Mouse (Mus musculus): ENCODE measurements around the gene Gm20388. TPM values are rescaled to one million over a fixed set of nuclear protein-coding genes. Genes with fewer than 3 reads are reported as not detected.
A peak's percentile ranks its signal among the peaks of the same experiment; 100 is the strongest.
"Not testable (repeated sequence)": the region's sequence is repeated elsewhere in the genome, so short reads cannot be mapped to it uniquely, and the experiment has no call there.

Gm20388 gene
- polyA plus RNA-seq, 1 experiment: 59.3 TPM

- TF ChIP-seq POLR2A (IDR thresholded peaks at IDR 0.05; ENCODE audit: borderline replicate concordance, extremely low read depth, insufficient read depth, insufficient read length, poor library complexity, severe bottlenecking) (no peak), CTCF (IDR thresholded peaks at IDR 0.05; ENCODE audit: borderline replicate concordance, extremely low read depth, insufficient read depth, insufficient read length) (no peak)
- no peak for DNase-seq (ENCODE audit: low read depth)
Measured at GRCm38 (mm10) chr8:123799885-123800284, 3889.2 kb downstream of the Gm20388 start.

- TF ChIP-seq CTCF (IDR thresholded peaks at IDR 0.05; ENCODE audit: borderline replicate concordance, extremely low read depth, insufficient read depth, insufficient read length): 0 out of 2 replicates have a peak, but pooled peaks have one; percentile 5
- no peak for TF ChIP-seq POLR2A (IDR thresholded peaks at IDR 0.05; ENCODE audit: borderline replicate concordance, extremely low read depth, insufficient read depth, insufficient read length, poor library complexity, severe bottlenecking)
- no peak for DNase-seq (ENCODE audit: low read depth)
Measured at GRCm38 (mm10) chr8:123800867-123801266, 3890.2 kb downstream of the Gm20388 start.

GRCm38 (mm10) chr8:123801538-123801937 is 3890.9 kb downstream of the Gm20388 start:
- no peak for DNase-seq (ENCODE audit: low read depth)
- TF ChIP-seq CTCF (IDR thresholded peaks at IDR 0.05; ENCODE audit: borderline replicate concordance, extremely low read depth, insufficient read depth, insufficient read length) (no peak), POLR2A (IDR thresholded peaks at IDR 0.05; ENCODE audit: borderline replicate concordance, extremely low read depth, insufficient read depth, insufficient read length, poor library complexity, severe bottlenecking) (no peak)

- DNase-seq (ENCODE audit: low read depth): no peak
- TF ChIP-seq POLR2A (IDR thresholded peaks at IDR 0.05; ENCODE audit: borderline replicate concordance, extremely low read depth, insufficient read depth, insufficient read length, poor library complexity, severe bottlenecking): no peak
- TF ChIP-seq CTCF (IDR thresholded peaks at IDR 0.05; ENCODE audit: borderline replicate concordance, extremely low read depth, insufficient read depth, insufficient read length): no peak
Measured at GRCm38 (mm10) chr8:123803639-123804038, 3893.0 kb downstream of the Gm20388 start.

- TF ChIP-seq POLR2A (IDR thresholded peaks at IDR 0.05; ENCODE audit: borderline replicate concordance, extremely low read depth, insufficient read depth, insufficient read length, poor library complexity, severe bottlenecking): no peak
- TF ChIP-seq CTCF (IDR thresholded peaks at IDR 0.05; ENCODE audit: borderline replicate concordance, extremely low read depth, insufficient read depth, insufficient read length): no peak
- DNase-seq (ENCODE audit: low read depth): no peak
Measured at GRCm38 (mm10) chr8:123804586-123804985, 3893.9 kb downstream of the Gm20388 start.

GRCm38 (mm10) chr8:123805209-123805717 is 3894.6 kb downstream of the Gm20388 start:
- TF ChIP-seq POLR2A (IDR thresholded peaks at IDR 0.05; ENCODE audit: borderline replicate concordance, extremely low read depth, insufficient read depth, insufficient read length, poor library complexity, severe bottlenecking): no peak
- no peak for TF ChIP-seq CTCF (IDR thresholded peaks at IDR 0.05; ENCODE audit: borderline replicate concordance, extremely low read depth, insufficient read depth, insufficient read length)
- peak; percentile 10 for DNase-seq (ENCODE audit: low read depth)

GRCm38 (mm10) chr8:123805718-123806373 is 3895.2 kb downstream of the Gm20388 start, which contains the start of gene Rab4a:
Rab4a (plus strand) TSS chr8:123805985.
- TF ChIP-seq CTCF (IDR thresholded peaks at IDR 0.05; ENCODE audit: borderline replicate concordance, extremely low read depth, insufficient read depth, insufficient read length) (0 out of 2 replicates have a peak, but pooled peaks have one; percentile 2), POLR2A (IDR thresholded peaks at IDR 0.05; ENCODE audit: borderline replicate concordance, extremely low read depth, insufficient read depth, insufficient read length, poor library complexity, severe bottlenecking) (peak; percentile 95)
- DNase-seq (ENCODE audit: low read depth): peak; percentile 95

GRCm38 (mm10) chr8:123806374-123806935 is 3895.8 kb downstream of the Gm20388 start:
- TF ChIP-seq POLR2A (IDR thresholded peaks at IDR 0.05; ENCODE audit: borderline replicate concordance, extremely low read depth, insufficient read depth, insufficient read length, poor library complexity, severe bottlenecking): no peak

GRCm38 (mm10) chr8:123807024-123807431 is 3896.4 kb downstream of the Gm20388 start:
- peak; percentile 35 for DNase-seq (ENCODE audit: low read depth)
- TF ChIP-seq CTCF (IDR thresholded peaks at IDR 0.05; ENCODE audit: borderline replicate concordance, extremely low read depth, insufficient read depth, insufficient read length): no peak
- TF ChIP-seq POLR2A (IDR thresholded peaks at IDR 0.05; ENCODE audit: borderline replicate concordance, extremely low read depth, insufficient read depth, insufficient read length, poor library complexity, severe bottlenecking): no peak

More at GRCm38 (mm10) chr8:123806374-123806935, 3895.8 kb downstream of the Gm20388 start:
- DNase-seq (ENCODE audit: low read depth): no peak

- no peak for DNase-seq (ENCODE audit: low read depth)
- TF ChIP-seq POLR2A (IDR thresholded peaks at IDR 0.05; ENCODE audit: borderline replicate concordance, extremely low read depth, insufficient read depth, insufficient read length, poor library complexity, severe bottlenecking) (no peak), CTCF (IDR thresholded peaks at IDR 0.05; ENCODE audit: borderline replicate concordance, extremely low read depth, insufficient read depth, insufficient read length) (no peak)
Measured at GRCm38 (mm10) chr8:123807852-123808573, 3897.4 kb downstream of the Gm20388 start.

- DNase-seq (ENCODE audit: low read depth): no peak
- TF ChIP-seq CTCF (IDR thresholded peaks at IDR 0.05; ENCODE audit: borderline replicate concordance, extremely low read depth, insufficient read depth, insufficient read length) (no peak), POLR2A (IDR thresholded peaks at IDR 0.05; ENCODE audit: borderline replicate concordance, extremely low read depth, insufficient read depth, insufficient read length, poor library complexity, severe bottlenecking) (no peak)
Measured at GRCm38 (mm10) chr8:123808671-123809070, 3898.0 kb downstream of the Gm20388 start.

- DNase-seq (ENCODE audit: low read depth): not testable (repeated sequence)
Measured at GRCm38 (mm10) chr8:123809342-123809741, 3898.7 kb downstream of the Gm20388 start.

All from brain, embryonic 14.5 days (tissue).